Mouse (Mus musculus) lung, embryonic 14.5 days (tissue): ENCODE results near the gene B230104I21Rik. TPM values are rescaled to one million over a fixed set of nuclear protein-coding genes. Genes with fewer than 3 reads are reported as not detected.

Source experiments
- ATAC-seq: fragments of 200-750 bp; cut with Nextera tagmentation; 2 replicates; pipeline ENCODE4 v1.8.0; 2017; ENCODE audit warnings: mild to moderate bottlenecking, moderate TSS enrichment, moderate library complexity; ENCODE audit not compliant: insufficient read depth
- DNase-seq: peaks from one replicate; pipeline ENCODE4 v3.0.0-alpha.2; 2015
- H3K27ac ChIP-seq: fragments of 300-500 bp; sonication (generic); 2 replicates; pipeline ENCODE4 v1.5.1; 2014; ENCODE audit warnings: low read depth, mild to moderate bottlenecking, moderate library complexity
- H3K27me3 ChIP-seq: fragments of 300-500 bp; sonication (generic); 2 replicates; pipeline ENCODE4 v1.6.1; 2014; ENCODE audit warnings: low read length, control low read depth; ENCODE audit not compliant: insufficient read depth
- H3K36me3 ChIP-seq: fragments of 300-500 bp; sonication (generic); 2 replicates; pipeline ENCODE4 v1.6.1; 2014; ENCODE audit warnings: control low read depth; ENCODE audit not compliant: insufficient read depth
- H3K4me1 ChIP-seq: fragments of 300-500 bp; sonication (generic); 2 replicates; pipeline ENCODE4 v1.6.1; 2014; ENCODE audit warnings: antibody characterized with exemption, control low read depth; ENCODE audit not compliant: insufficient read depth
- H3K4me2 ChIP-seq: fragments of 300-500 bp; sonication (generic); 2 replicates; pipeline ENCODE4 v1.6.1; 2014; ENCODE audit warnings: mild to moderate bottlenecking
- H3K4me3 ChIP-seq: fragments of 300-500 bp; sonication (generic); 2 replicates; pipeline ENCODE4 v1.5.1; 2014; ENCODE audit warnings: low read depth, low read length
- H3K9ac ChIP-seq: fragments of 300-500 bp; sonication (generic); 2 replicates; pipeline ENCODE4 v1.6.1; 2014
- H3K9me3 ChIP-seq: fragments of 300-500 bp; sonication (generic); 2 replicates; pipeline ENCODE4 v1.6.1; 2016; ENCODE audit warnings: low read depth, low read length, control low read depth
- CTCF ChIP-seq: IDR thresholded peaks from 2 replicates; pipeline ENCODE4 v1.5.1; 2016; ENCODE audit warnings: antibody characterized with exemption, low read depth
- WGBS: fragments of 180-500 bp; shearing (Covaris S2); extraction: QIAGEN DNeasy Blood & Tissue Kit; methylation state at CpG from one replicate; pipeline ENCODE4 v1.1.7; 2014; 5-methylcytosine and 5-hydroxymethylcytosine counted together
- polyA plus RNA-seq: library from polyadenylated mRNA; unstranded; fragments of >200 nt; fragmentation: Nextera tagmentation; extraction: Ambion mirVana; gene quantifications from 2 replicates; pipeline ENCODE4 v1.2.1, GENCODE M21; 2014

B230104I21Rik gene
- polyA plus RNA-seq, 1 experiment from 2014 or later, result not detected

DNA sequence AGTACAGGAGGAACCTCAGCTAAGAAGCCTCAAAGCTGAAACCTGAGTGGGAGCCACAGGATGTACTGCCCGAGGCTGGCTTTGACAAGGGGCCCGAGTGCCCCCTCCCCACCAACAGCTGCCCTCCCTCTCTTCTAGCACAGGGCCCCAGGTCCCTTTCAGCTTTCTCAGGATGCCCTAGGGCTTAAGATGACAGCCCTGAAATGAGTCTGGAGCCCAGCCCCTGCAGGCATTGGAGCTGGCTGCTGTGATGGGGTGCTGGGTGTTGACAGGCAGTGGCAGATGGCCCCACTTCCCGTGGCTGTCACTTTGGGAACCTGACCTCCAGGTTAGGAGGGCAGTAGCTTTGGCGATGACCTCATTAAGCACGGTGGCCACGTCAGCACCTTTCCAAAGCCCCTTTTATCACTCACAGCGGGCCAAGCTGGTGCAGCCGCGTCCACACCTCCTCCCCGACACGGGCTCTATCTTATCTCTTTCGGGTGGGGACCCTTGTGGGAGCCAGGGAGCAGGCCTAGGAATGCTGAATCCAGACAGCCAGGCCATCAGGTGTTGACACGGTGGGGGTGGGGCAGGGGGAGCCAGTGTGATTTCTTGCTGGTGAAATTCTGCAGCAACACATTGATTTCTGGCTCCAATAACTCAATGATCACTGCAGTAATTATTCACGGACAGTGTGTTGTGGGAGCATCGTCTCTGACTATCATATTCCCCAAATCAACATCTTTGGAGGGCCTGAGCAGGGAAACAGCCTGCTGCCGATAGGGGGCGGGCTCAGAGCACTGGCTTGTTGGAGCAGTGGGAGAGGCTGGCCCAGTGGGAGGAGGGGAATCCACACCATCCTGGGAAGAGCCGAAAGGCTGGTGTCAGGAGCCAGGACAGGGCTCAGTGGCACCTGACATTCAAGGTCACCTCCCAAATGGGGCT lies 57.5 kb downstream of the B230104I21Rik start:
- no peaks in the 10 kb centered on the region for H3K27me3 ChIP-seq
- DNase-seq (peak; percentile 62), ATAC-seq (peak; percentile 40; the same call in 1 of the 2 replicates)
- peaks cover 13% of the 10 kb centered on the region for H3K4me1 ChIP-seq
- no peaks in the 10 kb centered on the region for H3K36me3 ChIP-seq
- H3K9me3 ChIP-seq, result no peaks in the 10 kb centered on the region
- no peak overlapping the region for H3K27ac ChIP-seq
- WGBS, result 11% methylated on average over 18 of the region's 18 CpGs
- H3K4me3 ChIP-seq, result no peak overlapping the region
- TF ChIP-seq CTCF, result peak; percentile 74
- no peak overlapping the region for H3K4me2 ChIP-seq
- H3K9ac ChIP-seq, result no peak overlapping the region

GRCm38 (mm10) chr4:154394123-154394722 lies 58.3 kb downstream of the B230104I21Rik start:
- ATAC-seq (no peak), DNase-seq (no peak)
- Histone ChIP-seq H3K9me3 (no peaks in the 10 kb centered on the region), H3K4me3 (no peak overlapping the region), H3K36me3 (no peaks in the 10 kb centered on the region), H3K27ac (no peak overlapping the region), H3K4me1 (peaks cover 13% of the 10 kb centered on the region), H3K4me2 (no peak overlapping the region), H3K9ac (no peak overlapping the region), H3K27me3 (no peaks in the 10 kb centered on the region)
- no peak for TF ChIP-seq CTCF
- 67% methylated on average over 7 of the region's 7 CpGs for WGBS

GRCm38 (mm10) chr4:154396652-154397301 lies 60.9 kb downstream of the B230104I21Rik start:
- no peak for TF ChIP-seq CTCF
- Histone ChIP-seq H3K4me3 (no peak overlapping the region), H3K4me2 (no peak overlapping the region), H3K4me1 (peaks cover 15% of the 10 kb centered on the region), H3K27ac (no peak overlapping the region), H3K9me3 (no peaks in the 10 kb centered on the region), H3K36me3 (no peaks in the 10 kb centered on the region), H3K27me3 (no peaks in the 10 kb centered on the region), H3K9ac (no peak overlapping the region)
- no peak for ATAC-seq
- no peak for DNase-seq
- WGBS, result 80% methylated on average over 14 of the region's 14 CpGs

Other genes starting within 250 kb of the B230104I21Rik start
- 0.17 and 0.84 TPM in 2 replicates for gene Trp73, start 195.9 kb upstream of the B230104I21Rik start, polyA plus RNA-seq
- 36.2 and 38.0 TPM in 2 replicates for gene Wrap73, start 193.8 kb upstream of the B230104I21Rik start, polyA plus RNA-seq
- 142 and 151 TPM in 2 replicates for gene Tprgl, start 175.5 kb upstream of the B230104I21Rik start, polyA plus RNA-seq
- 14.8 and 18.0 TPM in 2 replicates for gene Megf6, start 165.4 kb upstream of the B230104I21Rik start, polyA plus RNA-seq
- gene Arhgef16, start 34.5 kb upstream of the B230104I21Rik start, polyA plus RNA-seq, result 15.4 and 16.2 TPM in 2 replicates